Mouse (Mus musculus) kidney, embryonic 15.5 days (tissue): ENCODE results near the gene Aadacl2. TPM values are rescaled to one million over a fixed set of nuclear protein-coding genes. Genes with fewer than 3 reads are reported as not detected.
A peak's percentile ranks its signal among the peaks of the same experiment; 100 is the strongest.

Experiments
- ATAC-seq: fragments of 200-750 bp; cut with Nextera tagmentation; replicated peaks from 2 replicates; pipeline ENCODE4 v1.8.0; 2017; ENCODE audit warnings: moderate TSS enrichment; ENCODE audit not compliant: low FRiP score
- H3K27ac ChIP-seq: fragments of 300-500 bp; sonication (generic); 2 replicates; pipeline ENCODE4 v1.5.1; 2015; ENCODE audit warnings: mild to moderate bottlenecking, inconsistent platforms
- H3K27me3 ChIP-seq: fragments of 300-500 bp; sonication (generic); 2 replicates; pipeline ENCODE4 v1.6.1; 2015; ENCODE audit warnings: inconsistent platforms
- H3K36me3 ChIP-seq: fragments of 300-500 bp; sonication (generic); 2 replicates; pipeline ENCODE4 v1.6.1; 2015; ENCODE audit warnings: inconsistent platforms
- H3K4me1 ChIP-seq: fragments of 300-500 bp; sonication (generic); 2 replicates; pipeline ENCODE4 v1.6.1; 2015; ENCODE audit warnings: inconsistent platforms
- H3K4me2 ChIP-seq: fragments of 300-500 bp; sonication (generic); 2 replicates; pipeline ENCODE4 v1.6.1; 2015; ENCODE audit warnings: moderate library complexity, mild to moderate bottlenecking, inconsistent platforms
- H3K4me3 ChIP-seq: fragments of 300-500 bp; sonication (generic); replicated peaks from 2 replicates; pipeline ENCODE4 v1.5.1; 2015; ENCODE audit warnings: mild to moderate bottlenecking, inconsistent platforms
- H3K9ac ChIP-seq: fragments of 300-500 bp; sonication (generic); 2 replicates; pipeline ENCODE4 v1.6.1; 2015; ENCODE audit warnings: mild to moderate bottlenecking, inconsistent platforms
- H3K9me3 ChIP-seq: fragments of 300-500 bp; sonication (generic); replicated peaks from 2 replicates; pipeline ENCODE4 v1.6.1; 2016; ENCODE audit warnings: inconsistent platforms
- WGBS: fragments of 180-500 bp; shearing (Covaris S2); methylation state at CpG from one replicate; pipeline ENCODE4 v1.1.7; 2015; ENCODE audit warnings: mixed read lengths; 5-methylcytosine and 5-hydroxymethylcytosine counted together
- polyA plus RNA-seq: library from polyadenylated mRNA; unstranded; fragments of >200 nt; fragmentation: Nextera tagmentation; extraction: Ambion mirVana; gene quantifications from 2 replicates; pipeline ENCODE4 v1.2.1, GENCODE M21; 2015

Gene Aadacl2
- polyA plus RNA-seq = not detected in 2 replicates

DNA sequence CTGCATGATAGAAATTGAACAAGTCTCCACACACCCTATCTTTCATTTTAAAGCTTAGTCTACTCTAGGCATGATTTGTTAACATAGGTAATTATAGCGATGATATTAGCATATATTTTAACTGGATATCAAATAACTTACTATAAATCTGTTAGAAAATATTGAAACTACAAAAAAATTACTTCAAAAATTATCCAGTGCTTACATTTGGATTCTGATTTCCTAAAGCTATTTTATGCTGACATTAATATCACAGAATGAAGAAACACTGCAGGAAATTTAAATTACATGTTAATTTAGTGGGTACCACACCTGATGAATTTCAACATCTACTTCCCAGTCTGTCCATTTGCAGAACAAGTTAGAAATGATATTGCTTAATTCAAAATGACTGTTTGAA lies at the start of gene Aadacl2:
Gene Aadacl2, plus strand, starts transcription at position 301 of the 400 bp plus-strand sequence.
- H3K36me3 ChIP-seq = no peaks in the 10 kb centered on the region
- WGBS = 74% methylated on average over 1 of the region's 1 CpGs
- no peaks in the 10 kb centered on the region for H3K9me3 ChIP-seq
- no peak within 1 kb of the TSS for H3K9ac ChIP-seq
- H3K27me3 ChIP-seq = no peaks in the 10 kb centered on the region
- H3K4me2 ChIP-seq = no peak within 1 kb of the TSS
- H3K4me3 ChIP-seq = no peak within 1 kb of the TSS
- no peaks in the 10 kb centered on the region for H3K4me1 ChIP-seq
- H3K27ac ChIP-seq = no peak within 1 kb of the TSS
- no peak for ATAC-seq

DNA sequence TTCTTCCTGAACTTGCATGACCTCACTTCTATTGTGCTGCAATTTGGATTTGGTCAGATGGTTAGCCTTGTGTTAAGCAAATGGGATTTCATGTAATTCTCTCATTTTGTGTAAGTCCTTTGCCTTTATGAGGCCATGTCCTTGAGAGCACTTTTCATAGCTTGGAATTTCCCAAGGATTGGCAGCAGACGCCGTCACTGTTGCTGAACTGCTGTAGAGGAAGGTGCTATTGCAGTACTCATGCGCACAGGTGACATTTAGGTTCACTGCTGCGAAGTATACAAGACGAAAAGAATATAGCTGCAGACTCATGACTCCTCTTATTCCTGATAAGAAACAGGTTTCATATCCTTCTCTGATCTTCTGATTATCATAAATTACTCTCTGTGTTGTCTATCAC lies 35.7 kb upstream of the Aadacl2 start:
- Histone ChIP-seq H3K9ac (no peak overlapping the region), H3K4me2 (no peak overlapping the region), H3K9me3 (no peaks in the 10 kb centered on the region), H3K4me3 (no peak overlapping the region), H3K27ac (no peak overlapping the region), H3K36me3 (no peaks in the 10 kb centered on the region), H3K4me1 (no peaks in the 10 kb centered on the region), H3K27me3 (no peaks in the 10 kb centered on the region)
- 82% methylated on average over 5 of the region's 5 CpGs for WGBS
- ATAC-seq = no peak

DNA sequence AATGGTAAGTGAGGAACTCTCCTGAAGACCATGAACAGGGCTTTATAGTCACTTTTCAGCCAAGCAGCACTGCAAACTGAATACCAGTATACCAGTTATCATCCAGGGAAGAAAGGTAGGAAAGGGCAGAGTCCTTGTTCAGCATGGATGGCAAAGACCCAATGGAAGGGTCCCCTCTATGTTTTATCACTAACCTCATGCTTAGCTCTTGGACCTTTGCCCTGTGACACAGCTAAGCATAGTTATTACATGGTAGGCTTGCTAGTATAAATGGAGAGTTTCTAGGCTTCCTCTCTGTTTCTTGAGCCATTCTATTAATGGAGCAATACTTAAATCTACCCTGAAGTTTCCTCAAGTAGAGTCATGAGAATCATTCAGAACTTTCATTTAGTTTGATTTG lies 32.0 kb upstream of the Aadacl2 start:
- no peaks in the 10 kb centered on the region for H3K36me3 ChIP-seq
- no peak overlapping the region for H3K4me3 ChIP-seq
- no peak overlapping the region for H3K27ac ChIP-seq
- no peak overlapping the region for H3K4me2 ChIP-seq
- no peak for ATAC-seq
- no peaks in the 10 kb centered on the region for H3K9me3 ChIP-seq
- no peaks in the 10 kb centered on the region for H3K4me1 ChIP-seq
- H3K9ac ChIP-seq = no peak overlapping the region
- no peaks in the 10 kb centered on the region for H3K27me3 ChIP-seq

DNA sequence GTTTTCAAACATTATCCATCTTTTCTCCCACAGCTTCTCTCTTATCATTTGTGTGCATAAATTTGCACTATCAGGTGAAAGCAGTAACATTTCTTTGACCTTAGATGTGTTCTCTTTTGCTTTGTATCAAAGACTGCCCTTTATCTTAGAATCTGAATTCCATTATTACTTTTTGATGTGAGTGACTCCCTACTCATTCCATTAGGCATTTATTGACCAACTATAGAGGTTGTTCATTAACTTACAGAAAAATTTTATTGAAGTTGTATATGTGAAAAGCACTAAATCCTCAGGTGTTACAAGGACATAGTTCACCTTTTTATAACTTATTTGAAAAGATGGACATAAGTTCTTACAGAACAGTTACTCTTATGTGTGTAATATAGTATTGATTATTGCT lies 2.9 kb upstream of the Aadacl2 start:
- no peak for ATAC-seq
- H3K4me3 ChIP-seq = no peak overlapping the region
- H3K27me3 ChIP-seq = no peaks in the 10 kb centered on the region
- H3K9ac ChIP-seq = no peak overlapping the region
- no peaks in the 10 kb centered on the region for H3K36me3 ChIP-seq
- no peak overlapping the region for H3K4me2 ChIP-seq
- no peaks in the 10 kb centered on the region for H3K9me3 ChIP-seq
- H3K27ac ChIP-seq = no peak overlapping the region
- no peaks in the 10 kb centered on the region for H3K4me1 ChIP-seq

DNA sequence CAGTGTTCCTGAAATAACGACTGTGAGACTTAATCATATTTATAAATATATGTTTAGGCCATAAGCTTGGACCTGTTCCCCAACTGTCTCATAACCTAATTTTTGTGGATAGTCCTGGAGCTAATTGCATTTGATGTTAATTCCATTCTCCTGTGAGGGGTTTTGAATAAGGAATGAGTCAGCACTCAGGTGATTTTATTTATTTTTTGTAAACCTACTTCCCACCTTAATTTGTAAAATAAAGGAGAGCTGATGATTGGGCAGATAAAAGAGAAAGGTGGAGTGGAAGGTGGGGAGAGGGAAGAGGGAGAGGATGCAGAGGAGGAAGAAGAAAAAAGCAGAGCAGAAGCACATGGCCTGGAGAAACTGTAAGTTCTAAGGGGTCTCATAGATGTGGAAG lies 18.9 kb downstream of the Aadacl2 start, which contains the start of gene Aadac:
Gene Aadac, plus strand, starts transcription at position 301 of the 400 bp plus-strand sequence.
- H3K9me3 ChIP-seq = no peaks in the 10 kb centered on the region
- no peak within 1 kb of the TSS for H3K27ac ChIP-seq
- no peaks in the 10 kb centered on the region for H3K4me1 ChIP-seq
- ATAC-seq = no peak
- H3K4me2 ChIP-seq = no peak within 1 kb of the TSS
- 79% methylated on average over 1 of the region's 1 CpGs for WGBS
- no peaks in the 10 kb centered on the region for H3K27me3 ChIP-seq
- no peak within 1 kb of the TSS for H3K4me3 ChIP-seq
- H3K9ac ChIP-seq = no peak within 1 kb of the TSS
- no peaks in the 10 kb centered on the region for H3K36me3 ChIP-seq

DNA sequence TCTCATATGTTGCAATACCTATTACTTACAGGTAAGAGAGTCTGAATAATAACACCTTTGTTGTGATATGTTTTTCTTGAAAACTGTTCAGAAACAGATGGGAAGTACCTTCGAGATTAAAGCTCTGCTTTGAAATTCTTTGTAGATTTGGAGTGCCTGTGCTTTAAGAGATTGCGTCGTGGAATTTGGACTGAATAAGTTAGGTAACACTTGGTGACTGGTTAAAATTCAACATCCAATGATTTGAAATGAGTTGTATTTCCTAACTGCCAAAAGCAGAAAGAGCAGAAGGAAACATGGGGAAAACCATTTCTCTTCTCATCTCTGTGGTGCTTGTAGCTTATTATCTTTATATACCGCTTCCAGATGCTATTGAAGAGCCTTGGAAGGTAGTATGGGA lies 25.0 kb downstream of the Aadacl2 start:
- Histone ChIP-seq H3K27me3 (no peaks in the 10 kb centered on the region), H3K27ac (no peak overlapping the region), H3K9me3 (no peaks in the 10 kb centered on the region), H3K4me3 (no peak overlapping the region), H3K4me2 (no peak overlapping the region), H3K36me3 (no peaks in the 10 kb centered on the region), H3K4me1 (no peaks in the 10 kb centered on the region), H3K9ac (no peak overlapping the region)
- WGBS = 83% methylated on average over 4 of the region's 4 CpGs
- ATAC-seq = no peak

DNA sequence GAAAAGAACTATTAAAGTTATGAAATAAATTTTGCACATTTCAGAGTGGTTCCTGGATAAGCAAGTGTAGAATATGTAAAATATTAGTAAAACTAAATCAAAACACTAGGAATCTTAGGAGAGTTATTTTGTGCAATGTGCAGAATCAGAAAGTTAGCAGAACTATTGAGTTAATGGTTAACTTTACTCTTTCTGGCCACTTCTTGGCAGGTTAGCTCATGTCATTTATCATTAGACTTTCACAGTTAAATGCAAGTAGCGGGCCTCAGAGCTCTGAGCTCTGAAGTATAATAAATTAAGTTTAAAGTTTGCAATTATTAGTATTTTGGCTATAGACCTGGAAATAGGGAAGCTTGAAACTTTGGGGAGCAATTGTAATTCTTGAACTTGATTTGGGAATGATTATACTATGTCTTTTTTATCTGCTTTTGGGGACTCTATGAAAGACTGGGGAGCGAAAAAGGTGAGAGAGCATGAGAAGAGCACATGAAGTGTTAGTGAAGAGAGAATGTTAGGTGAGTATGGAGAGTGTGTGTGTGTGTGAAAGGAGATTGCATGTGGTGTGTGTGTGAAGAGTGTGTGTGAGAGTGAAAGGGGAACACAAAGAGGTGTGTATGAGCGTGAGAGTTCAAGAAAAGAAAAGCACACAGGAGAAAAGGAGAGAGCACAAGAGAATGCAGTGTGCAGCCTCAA lies 39.8 kb downstream of the Aadacl2 start:
- ATAC-seq = peak; percentile 70; the same call in 1 of the 2 replicates

DNA sequence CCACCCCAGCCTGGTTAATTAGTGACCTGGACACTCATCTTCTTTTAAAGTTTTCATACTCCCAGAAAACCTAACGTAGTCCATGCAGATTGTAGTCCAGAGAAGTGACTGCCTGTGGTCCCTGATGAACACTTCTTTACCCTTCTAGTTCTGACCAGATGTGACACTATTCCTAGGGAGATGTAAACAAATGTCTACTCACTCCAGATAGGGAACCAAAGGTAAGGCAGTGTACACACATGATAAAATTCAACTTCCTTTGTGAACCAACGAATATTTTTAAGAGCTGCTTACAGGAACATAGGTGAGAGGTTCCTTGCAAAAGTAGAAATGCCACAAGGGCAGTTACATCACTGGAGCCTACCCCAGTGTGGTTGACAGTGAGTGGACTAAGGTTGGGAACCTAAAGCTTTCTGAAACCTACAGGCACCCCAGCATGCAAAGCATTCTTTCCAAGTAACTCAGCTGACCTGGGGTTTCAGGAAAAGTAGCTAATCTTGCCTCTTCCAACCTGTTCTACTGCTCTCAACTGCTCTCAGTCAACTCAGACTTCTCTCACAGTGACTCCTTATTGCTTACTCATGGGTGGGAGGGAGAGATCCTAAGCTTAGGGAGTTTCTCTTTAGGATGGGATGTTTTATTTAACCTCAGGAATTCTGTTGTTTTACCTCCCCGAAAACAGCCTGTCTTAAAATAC lies 46.8 kb downstream of the Aadacl2 start:
- Histone ChIP-seq H3K36me3 (no peaks in the 10 kb centered on the region), H3K4me2 (no peak overlapping the region), H3K9me3 (no peaks in the 10 kb centered on the region), H3K27me3 (no peaks in the 10 kb centered on the region), H3K9ac (no peak overlapping the region), H3K4me1 (no peaks in the 10 kb centered on the region), H3K4me3 (no peak overlapping the region), H3K27ac (no peak overlapping the region)
- ATAC-seq = no peak
- 65% methylated on average over 3 of the region's 3 CpGs for WGBS

More for the DNA sequence above, 39.8 kb downstream of the Aadacl2 start:
- H3K36me3 ChIP-seq = no peaks in the 10 kb centered on the region
- H3K27ac ChIP-seq = no peak overlapping the region
- H3K4me3 ChIP-seq = no peak overlapping the region
- no peaks in the 10 kb centered on the region for H3K9me3 ChIP-seq
- no peak overlapping the region for H3K9ac ChIP-seq
- no peaks in the 10 kb centered on the region for H3K27me3 ChIP-seq
- no peak overlapping the region for H3K4me2 ChIP-seq
- 63% methylated on average over 3 of the region's 3 CpGs for WGBS
- 0 out of 2 replicates have a peak, but pooled peaks cover 3% of the 10 kb centered on the region for H3K4me1 ChIP-seq

DNA sequence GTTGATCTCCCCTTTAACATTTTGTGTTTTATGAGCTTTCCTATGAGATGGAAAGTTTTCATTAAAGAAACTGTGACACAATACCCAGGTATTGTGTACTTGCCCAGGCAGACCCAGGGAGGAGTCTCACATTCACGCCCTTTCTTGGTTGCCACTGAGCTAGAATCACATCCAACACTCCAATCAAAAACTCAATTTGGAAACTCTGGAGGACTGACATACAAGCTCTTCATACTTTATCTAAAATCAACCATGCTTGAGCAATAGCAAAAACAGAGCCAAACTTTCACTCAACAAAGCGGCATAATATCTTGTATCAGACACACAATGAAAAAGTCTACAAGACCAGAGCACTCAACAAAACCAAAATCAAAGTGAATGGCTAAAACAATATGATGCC lies 47.4 kb downstream of the Aadacl2 start:
- no peaks in the 10 kb centered on the region for H3K36me3 ChIP-seq
- H3K27ac ChIP-seq = no peak overlapping the region
- ATAC-seq = no peak
- 78% methylated on average over 2 of the region's 2 CpGs for WGBS
- no peaks in the 10 kb centered on the region for H3K27me3 ChIP-seq
- H3K4me3 ChIP-seq = no peak overlapping the region
- no peaks in the 10 kb centered on the region for H3K4me1 ChIP-seq
- no peak overlapping the region for H3K4me2 ChIP-seq
- H3K9ac ChIP-seq = no peak overlapping the region
- H3K9me3 ChIP-seq = no peaks in the 10 kb centered on the region

DNA sequence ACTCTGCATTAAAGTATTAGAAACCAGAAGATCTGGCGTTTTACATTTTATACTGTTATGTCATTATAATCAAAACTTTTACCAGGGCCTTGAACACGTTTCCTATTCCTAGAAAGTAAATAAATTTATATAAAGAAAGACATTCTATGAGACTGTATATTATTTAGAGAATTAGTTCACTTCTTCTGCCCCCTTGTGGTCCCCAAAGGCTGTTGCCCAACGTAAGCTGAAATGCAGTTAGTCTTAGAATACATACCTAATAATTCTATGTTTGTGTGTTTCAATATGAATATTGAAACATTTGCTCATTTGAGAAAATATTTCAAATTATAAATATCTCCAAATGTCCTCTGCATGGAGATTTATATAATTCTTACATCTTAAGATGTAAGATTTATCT lies 49.9 kb downstream of the Aadacl2 start:
- no peaks in the 10 kb centered on the region for H3K9me3 ChIP-seq
- H3K4me2 ChIP-seq = no peak overlapping the region
- H3K36me3 ChIP-seq = no peaks in the 10 kb centered on the region
- no peak overlapping the region for H3K4me3 ChIP-seq
- H3K27me3 ChIP-seq = no peaks in the 10 kb centered on the region
- no peak for ATAC-seq
- no peaks in the 10 kb centered on the region for H3K4me1 ChIP-seq
- H3K9ac ChIP-seq = no peak overlapping the region
- 29% methylated on average over 3 of the region's 3 CpGs for WGBS
- no peak overlapping the region for H3K27ac ChIP-seq

DNA sequence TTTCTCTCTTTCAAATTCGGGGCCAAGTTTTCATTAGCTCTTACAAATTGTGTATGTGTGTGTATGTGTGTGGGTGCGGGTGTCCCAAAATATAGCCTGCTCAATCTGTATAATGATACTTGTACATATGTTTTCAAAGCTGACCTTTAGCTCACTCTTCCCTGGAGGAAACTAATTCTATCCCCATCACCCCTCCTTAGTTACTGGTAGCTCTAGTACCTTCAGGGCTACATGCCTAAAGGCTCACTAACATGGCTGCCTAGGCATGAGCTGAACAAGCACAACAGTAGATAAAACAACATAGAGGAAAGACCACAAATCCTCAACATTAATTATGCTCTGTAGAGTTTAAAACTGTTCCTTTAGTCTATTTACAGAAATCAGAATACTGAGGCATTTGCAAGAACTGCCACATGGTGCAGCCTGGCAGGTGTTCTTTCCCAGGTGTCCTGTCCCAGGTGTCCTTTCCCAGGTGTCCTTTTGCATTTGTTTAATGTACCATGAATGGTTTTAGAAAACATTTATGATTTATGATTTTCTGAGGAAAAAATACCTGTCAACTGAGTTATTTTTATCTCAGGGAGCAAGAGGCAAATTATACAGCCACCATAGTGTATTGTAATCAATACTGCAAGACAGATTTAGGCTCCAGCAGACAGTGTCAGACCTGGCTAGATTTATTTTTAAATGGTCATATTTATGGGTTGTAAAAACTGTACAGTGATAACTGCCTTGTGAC lies 50.7 kb downstream of the Aadacl2 start:
- Histone ChIP-seq H3K9me3 (no peaks in the 10 kb centered on the region), H3K4me1 (no peaks in the 10 kb centered on the region), H3K9ac (no peak overlapping the region), H3K27ac (no peak overlapping the region), H3K27me3 (no peaks in the 10 kb centered on the region), H3K4me3 (no peak overlapping the region), H3K4me2 (no peak overlapping the region), H3K36me3 (no peaks in the 10 kb centered on the region)
- WGBS = 88% methylated on average over 2 of the region's 2 CpGs
- ATAC-seq = no peak

DNA sequence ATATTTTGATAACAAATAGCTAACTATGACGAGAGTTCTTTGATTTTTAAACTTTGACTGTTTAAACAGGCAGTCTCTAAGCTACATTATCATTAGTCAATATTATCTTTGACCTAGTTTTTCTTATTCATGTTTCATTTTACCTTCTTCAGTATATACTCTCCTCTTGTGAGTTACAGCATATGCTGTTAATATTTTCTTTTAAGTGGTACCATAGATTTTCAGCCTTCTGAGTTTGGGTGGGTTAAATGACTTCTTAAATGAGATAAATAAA lies 51.2 kb downstream of the Aadacl2 start:
- WGBS = 54% methylated on average over 1 of the region's 1 CpGs
- no peak overlapping the region for H3K4me3 ChIP-seq
- no peaks in the 10 kb centered on the region for H3K27me3 ChIP-seq
- no peak overlapping the region for H3K9ac ChIP-seq
- no peaks in the 10 kb centered on the region for H3K9me3 ChIP-seq
- H3K36me3 ChIP-seq = no peaks in the 10 kb centered on the region
- H3K27ac ChIP-seq = no peak overlapping the region
- no peak overlapping the region for H3K4me2 ChIP-seq
- ATAC-seq = no peak
- H3K4me1 ChIP-seq = no peaks in the 10 kb centered on the region
